Mouse (Mus musculus) lung, adult 18-20 months (tissue): Measurements from ENCODE around the gene Ggcx.
A peak's percentile ranks its signal among the peaks of the same experiment; 100 is the strongest.
"Not testable (repeated sequence)": the region's sequence is repeated elsewhere in the genome, so short reads cannot be mapped to it uniquely, and the experiment has no call there.

ENCODE experiments used
- DNase-seq, 2 experiments: peaks; one replicate each; pipeline ENCODE4 v3.0.0; 2022; ENCODE audit warnings: mixed read lengths in 2 of 2

Gene Ggcx

DNA sequence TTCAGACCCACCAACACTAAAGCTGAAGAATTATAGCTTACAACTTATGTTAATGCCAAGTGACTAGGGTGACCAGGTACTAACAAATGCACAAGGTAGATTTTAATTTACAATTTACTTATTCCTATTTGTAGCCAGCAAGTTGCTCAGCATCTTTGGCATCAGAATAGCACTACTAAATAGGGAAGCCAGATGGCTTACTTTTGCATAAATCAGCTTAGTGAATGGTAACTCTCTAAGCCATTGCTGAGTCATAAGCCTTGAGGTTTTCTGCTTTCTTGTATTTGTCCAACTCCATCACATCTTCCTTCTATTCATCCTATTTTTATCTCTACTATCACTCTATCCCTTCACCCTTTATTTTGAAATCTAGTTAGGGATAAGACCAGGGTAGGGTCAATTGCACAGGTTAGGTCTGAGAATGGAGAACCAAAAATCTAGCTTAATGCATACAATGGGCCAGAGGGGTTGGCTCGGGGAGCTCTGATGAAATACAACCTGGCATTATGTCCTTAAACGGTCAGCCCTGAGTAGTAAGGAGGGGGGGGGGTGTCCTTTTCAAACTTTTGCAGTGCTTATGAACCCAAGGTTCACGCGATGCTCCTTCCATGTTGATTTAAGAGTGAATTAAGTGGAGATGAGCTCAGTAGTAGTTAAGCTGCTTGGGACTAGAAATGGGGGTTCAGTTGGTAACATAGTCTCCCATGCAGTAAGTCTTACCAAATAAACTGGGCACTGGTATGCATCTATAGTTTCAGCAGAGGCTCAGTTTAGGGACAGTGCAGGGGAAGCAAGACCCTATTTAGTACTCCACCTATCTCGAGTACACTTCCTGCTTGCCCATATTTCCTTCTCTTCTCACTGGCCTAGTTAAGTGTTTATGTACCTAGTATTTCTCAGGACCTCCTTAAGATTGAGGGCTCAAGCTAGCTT is 17.1 kb downstream of the Ggcx start:
- no peak for DNase-seq

- DNase-seq = no peak
Measured at GRCm38 (mm10) chr6:72432153-72432552, 18.0 kb downstream of the Ggcx start.

- DNase-seq = no peak
Measured at GRCm38 (mm10) chr6:72438226-72438625, 24.1 kb downstream of the Ggcx start.

DNA sequence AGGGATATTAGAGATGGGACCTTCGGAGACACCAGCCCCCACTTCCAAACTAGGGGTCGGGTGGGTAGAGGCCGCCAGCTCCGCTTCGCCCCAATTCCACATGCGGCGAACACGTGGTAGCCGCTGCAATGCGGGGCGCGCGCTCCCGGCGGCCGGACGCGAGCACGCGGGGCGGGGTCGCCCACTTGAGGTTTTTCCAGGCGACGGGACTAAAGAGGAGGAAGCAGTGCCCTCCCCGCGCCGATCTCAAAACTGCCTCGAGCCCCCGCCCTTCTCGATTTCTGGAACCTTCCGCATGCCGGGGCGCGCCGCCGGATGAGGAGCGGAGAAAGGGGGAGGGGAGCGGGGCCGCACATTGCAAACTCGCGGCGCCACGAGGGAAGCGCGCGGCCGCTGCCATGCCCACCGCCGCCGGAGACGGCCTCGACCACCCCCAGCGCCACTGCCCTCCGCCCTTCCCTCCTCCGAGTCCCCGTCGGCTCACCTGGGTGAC is 24.8 kb downstream of the Ggcx start:
- DNase-seq = peak; percentile 94 to 95

- DNase-seq = peak; percentile 91 to 92
Measured at GRCm38 (mm10) chr6:72439355-72440185, 25.5 kb downstream of the Ggcx start, which contains the start of gene Mat2a. Gene Mat2a (minus strand): TSS chr6:72439558.

GRCm38 (mm10) chr6:72440186-72440990 is 26.3 kb downstream of the Ggcx start:
- no peak for DNase-seq

GRCm38 (mm10) chr6:72442921-72443604 is 29.0 kb downstream of the Ggcx start:
- DNase-seq = no peak

- no peak for DNase-seq
Measured at GRCm38 (mm10) chr6:72445011-72445410, 30.9 kb downstream of the Ggcx start.

GRCm38 (mm10) chr6:72447487-72447886 is 33.4 kb downstream of the Ggcx start:
- no peak for DNase-seq

DNA sequence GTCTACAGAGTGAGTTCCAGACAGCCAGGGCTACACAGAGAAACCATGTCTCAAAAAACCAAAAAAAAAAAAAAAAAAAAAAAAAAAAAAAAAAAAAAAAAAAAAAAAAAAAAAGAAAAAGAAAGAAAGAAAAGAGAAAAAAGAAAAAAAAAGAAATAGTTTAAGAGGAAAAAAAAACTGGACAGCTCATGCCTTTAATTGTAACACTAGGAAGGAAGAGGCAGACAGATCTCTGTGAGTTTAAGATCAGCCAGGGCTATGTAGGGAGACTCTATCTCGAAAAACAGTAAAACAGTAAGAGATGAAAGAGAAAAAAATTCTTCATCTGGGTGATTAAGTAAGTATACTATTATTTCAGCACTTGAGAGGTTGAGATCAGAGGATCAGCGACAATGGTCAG is 37.7 kb downstream of the Ggcx start:
- DNase-seq = not testable (repeated sequence)

DNA sequence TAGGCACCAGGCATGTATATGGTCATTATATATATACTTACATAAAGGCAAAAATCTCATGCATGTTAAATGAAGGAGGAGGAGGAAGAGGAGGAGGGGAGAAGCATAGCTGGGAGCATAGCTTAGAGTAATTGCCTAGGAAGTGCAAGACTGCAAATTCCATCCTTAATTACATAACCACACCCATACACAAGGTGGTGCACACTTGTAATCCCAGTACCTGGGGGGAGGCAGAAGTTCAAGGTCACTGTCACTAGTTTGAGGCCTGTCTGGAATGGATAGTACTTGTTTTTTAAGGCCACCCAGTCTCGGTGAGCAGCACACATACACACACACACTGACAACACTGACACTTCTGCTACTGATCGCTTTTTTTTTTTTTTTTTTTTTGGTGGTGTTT is 38.2 kb downstream of the Ggcx start:
- DNase-seq = no peak

GRCm38 (mm10) chr6:72453578-72453977 is 39.5 kb downstream of the Ggcx start:
- no peak for DNase-seq

GRCm38 (mm10) chr6:72454072-72454746 is 40.1 kb downstream of the Ggcx start:
- peak in 1 of 2 experiments; percentile 48 for DNase-seq

DNA sequence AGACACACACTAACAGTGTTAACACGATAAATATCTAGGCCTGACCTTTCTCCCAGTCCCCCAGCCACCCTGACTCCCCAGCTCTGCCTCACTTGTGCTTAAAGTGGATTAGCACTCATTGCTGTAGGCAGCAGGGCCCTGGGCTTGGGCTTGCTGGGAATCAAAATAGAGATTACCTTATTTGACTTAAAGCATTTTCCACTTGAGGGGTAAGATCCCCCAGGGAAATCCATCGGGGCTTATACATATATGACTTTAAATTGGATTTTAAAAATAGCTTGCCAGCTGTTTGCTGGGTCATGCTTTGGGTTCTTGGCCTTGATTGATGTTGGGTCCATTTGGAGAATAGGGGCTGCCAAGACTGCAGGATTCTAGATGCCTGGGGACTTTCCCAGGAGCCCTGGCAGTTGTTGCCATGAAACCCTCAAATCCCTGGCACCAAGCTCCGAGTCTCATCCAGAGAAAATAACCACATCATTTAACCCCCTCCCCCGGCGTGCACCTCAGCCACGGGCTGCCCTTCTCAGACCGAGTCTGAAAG is 40.8 kb downstream of the Ggcx start:
- DNase-seq = no peak

DNA sequence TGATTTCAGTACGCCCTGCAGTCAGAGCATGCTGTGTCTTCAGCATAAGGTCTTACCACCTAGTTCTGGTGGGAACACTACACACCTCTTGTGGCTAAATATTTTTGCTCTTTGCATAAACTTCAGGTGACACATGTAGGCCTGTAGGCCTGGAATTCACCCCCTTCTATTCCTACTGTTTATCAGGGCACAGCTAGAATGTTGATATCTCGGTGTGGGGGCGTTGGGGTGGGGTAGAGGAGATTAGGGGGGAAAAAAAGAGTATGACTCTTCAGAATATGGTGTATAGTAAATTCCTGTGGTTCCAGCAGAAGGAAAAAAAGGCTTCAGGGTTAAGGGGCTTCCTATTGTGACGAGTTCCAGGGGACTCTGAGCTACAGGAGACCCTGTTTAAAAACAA is 42.5 kb downstream of the Ggcx start:
- no peak for DNase-seq

DNA sequence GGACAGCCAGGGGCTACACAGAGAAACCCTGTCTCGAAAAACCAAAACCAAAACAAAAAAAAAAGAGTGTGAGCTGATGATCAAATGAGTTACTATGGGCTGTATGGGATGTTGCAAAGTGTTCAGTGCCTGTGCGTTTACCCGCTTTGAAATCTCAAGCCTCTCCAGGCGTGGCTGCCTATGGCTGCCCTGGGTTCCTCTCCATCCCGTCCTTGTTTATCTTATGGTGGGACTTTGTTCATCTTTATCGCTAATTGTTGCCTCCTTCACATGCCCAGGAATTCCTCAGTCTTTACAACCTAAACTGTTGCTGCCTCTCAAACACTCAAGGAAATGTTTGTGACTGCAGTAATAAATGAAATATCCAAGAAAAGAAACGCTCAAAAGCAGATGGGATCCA is 44.3 kb downstream of the Ggcx start:
- no peak for DNase-seq

DNA sequence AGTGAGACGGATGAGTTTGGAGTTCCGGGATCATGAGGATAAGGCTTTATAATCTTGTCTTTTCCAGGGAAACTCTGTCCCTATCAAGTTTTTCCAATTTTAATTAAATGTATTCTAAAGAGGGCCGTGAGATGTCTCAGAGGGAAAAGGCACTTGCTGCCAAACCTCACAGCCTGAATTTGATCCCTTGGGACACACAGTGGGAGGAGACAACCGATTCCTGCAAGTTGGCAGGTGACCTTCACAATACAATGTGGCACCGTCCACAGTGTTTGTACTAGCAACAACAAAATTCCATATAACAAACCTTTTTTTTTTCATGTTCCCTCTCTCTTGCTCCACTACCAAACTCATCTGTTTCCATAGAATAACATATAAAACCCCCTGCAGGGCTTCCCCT is 44.8 kb downstream of the Ggcx start:
- no peak for DNase-seq

- peak in 1 of 2 experiments; percentile 52 for DNase-seq
Measured at GRCm38 (mm10) chr6:72460036-72460801, 46.1 kb downstream of the Ggcx start.

DNA sequence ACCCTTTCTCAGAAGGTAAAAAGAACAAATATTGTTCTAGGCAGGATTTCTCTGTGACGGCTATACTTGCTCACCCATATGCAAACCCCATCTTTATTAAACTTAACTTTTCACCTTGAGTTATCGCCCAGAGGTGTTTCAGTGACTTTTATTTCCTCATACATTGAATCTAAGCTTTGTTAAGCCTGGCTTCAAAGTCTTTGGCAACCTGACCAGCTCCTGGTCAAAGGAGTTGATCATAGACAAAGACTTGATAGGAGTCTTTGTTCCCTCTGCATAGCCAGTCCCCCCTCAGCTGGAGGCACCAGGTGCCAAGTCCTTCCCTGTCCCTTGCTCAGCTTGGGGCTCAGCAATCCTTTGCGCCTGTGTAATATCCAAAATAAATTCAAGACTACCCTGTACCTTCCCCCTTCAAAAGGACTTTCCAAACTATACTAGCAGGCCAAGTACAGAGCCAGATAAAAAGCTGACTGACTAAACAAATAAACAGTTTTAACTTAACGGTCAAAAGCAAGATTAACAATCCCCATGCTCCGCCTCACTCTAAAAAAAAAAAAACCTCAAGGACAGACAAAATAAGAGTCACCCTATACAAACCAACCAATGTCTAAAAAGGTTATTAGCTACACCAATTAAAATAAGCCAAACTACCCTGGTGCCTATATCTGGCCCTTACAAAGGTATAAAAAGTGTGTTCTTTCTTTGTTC is 48.6 kb downstream of the Ggcx start:
- not testable (repeated sequence) for DNase-seq
